Mouse (Mus musculus) erythroid progenitor cell, adult 5-6 weeks (primary cell): ENCODE data around the gene Lsm6. TPM values are rescaled to one million over a fixed set of nuclear protein-coding genes. Genes with fewer than 3 reads are reported as not detected.

ENCODE experiments used
- ATAC-seq: replicated peaks from 2 replicates; pipeline ENCODE4 v1.8.0; 2016; ENCODE audit warnings: moderate number of reproducible peaks, mild to moderate bottlenecking, moderate TSS enrichment, inconsistent platforms; ENCODE audit not compliant: poor library complexity, low FRiP score, severe bottlenecking
- total RNA-seq, 2 experiments: library from RNA; stranded (forward) in 1 of 2; stranded (reverse) in 1 of 2; fragments of 150-400 nt in 1 of 2; fragments of 186-747, 209-891 nt in 1 of 2; gene quantifications; 2 replicates each; pipeline versions ENCODE4 v1.2.3 to v1.2.4; 2015 to 2017; ENCODE audit warnings: low replicate concordance in 2 of 2

The Lsm6 gene
- total RNA-seq, 2 experiments from 2014 or later = 29.4 to 80.5 TPM

DNA sequence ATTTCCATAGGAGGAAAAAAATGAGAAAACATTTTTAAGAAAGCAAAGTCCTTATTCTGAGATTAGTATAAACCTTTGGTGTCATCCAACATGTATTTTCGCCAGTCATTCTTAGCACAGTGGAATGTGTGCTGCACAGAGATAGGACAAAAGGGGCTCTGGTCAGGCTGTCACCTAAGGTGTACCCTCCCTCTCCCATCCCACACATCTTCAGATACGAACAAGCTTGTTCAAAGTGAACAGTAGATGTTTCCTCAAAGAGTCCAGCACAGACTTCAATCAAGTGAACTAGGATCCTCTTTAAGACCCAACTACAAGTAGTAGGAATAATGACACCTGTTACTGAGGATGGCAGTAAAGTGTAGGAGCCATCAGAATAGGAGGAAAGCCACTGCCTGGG, 12.1 kb downstream of the Lsm6 start:
- ATAC-seq = no peak

DNA sequence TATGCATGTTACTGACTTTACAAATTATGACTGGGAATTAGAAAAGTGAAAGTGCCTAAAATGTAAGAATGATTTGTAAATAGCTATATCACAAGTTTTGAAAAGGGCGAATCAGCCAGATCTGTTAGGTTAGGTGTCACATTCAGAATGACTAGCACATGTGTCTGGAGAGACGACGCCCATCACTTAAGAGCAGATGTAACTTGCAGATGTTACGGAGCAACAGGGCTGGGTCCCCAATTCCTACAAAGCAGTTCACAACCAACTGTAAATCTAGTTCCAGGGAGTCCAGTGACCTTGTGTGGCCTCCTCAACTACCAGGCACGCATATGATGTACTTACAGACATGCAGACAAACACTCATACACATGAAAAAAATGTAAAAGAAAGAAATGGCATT, 12.5 kb downstream of the Lsm6 start:
- ATAC-seq = no peak

DNA sequence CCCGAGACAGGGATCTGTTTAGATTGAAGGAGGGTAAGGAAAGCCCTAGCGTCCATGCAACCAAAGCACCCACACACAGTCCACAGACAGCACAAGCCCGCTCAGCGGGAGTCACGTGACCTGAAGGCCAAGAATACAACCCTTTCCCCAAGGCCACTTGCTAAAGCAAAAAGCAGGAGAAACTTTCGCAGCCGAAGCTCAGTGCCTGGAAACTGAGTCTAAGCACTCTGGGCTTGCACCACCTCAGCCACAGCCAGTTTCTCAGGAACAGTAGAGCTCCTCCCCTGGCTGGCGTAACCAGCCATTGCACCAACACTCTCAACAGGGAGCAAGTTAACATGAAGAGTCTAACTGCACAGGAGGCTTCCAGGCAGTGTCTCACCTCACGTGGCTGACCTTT, 13.7 kb downstream of the Lsm6 start:
- ATAC-seq = no peak

DNA sequence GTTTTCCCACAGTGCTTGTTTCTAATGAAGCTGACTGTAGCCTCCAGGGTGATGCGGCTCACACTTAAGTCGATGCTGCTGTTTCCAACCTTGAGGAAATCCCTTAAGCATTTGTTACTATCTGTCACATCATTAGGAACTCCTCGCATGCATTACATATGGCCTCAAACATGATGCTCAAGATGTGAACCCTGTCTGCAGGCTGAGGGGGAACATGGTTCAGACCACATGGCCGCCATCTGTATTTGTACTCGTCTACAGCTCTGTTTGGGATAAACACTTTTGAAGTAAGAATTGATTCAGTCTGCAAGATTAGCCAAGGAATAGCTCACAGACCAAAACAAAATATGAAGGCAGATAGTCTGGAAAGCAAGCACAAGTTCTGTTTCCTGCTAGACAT, 14.9 kb downstream of the Lsm6 start:
- ATAC-seq = no peak

DNA sequence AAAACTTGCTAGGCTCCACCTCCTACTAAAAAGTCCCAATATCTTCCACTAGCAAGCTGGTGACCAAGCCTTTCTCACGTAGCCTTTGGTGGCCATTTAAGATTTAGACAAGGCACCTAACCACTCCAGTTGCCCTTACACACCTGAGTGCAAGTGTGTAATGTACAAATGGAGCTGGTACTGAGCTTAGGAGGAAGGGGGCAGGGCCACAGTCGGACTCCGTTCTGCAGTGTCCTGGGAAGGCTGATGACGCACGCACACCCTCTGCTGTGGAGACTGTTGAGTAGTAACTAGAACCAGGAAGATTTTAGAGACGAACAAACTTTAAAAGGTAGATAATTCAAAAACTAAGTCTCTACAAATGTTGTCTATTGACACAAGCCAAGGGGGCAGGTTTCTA, 19.7 kb downstream of the Lsm6 start:
- no peak for ATAC-seq

DNA sequence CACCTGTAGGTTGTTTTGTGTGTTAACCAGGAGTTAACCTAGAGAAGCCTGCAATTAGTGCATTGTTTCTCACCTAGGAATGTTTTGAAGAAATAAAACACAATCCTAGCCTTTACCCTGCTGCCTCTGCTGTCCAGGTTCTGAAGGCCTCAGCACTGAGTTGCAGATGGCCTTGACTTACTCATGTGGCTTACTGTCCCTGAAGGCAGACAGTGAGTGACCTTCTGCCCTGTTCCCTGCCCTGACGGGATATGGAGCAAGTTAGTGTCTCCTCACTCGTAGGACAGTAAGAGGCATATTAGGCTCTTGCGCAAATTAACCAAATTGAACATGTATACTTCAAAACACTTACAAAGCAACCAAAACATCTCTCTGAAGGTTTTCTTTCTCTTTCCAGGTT, 22.3 kb downstream of the Lsm6 start:
- ATAC-seq = no peak

DNA sequence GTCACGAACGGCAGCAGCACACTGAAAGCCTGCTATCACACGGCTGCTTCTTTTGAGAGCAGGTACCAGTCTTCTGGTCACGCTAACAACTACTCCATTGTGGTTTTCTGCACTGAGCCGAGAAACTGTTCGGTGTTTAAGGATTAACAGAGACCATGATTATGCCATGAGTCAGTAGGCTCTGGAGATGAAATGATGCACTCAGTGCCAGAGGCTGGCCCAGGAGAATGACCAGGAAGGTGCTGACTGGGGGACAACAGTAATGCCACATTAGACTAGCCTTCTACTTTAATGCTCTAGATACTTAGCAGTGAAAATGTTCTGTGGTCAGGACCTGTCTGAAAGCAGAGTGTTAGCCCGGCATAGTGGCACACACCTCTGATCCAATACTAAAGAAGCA, 23.0 kb downstream of the Lsm6 start:
- no peak for ATAC-seq

DNA sequence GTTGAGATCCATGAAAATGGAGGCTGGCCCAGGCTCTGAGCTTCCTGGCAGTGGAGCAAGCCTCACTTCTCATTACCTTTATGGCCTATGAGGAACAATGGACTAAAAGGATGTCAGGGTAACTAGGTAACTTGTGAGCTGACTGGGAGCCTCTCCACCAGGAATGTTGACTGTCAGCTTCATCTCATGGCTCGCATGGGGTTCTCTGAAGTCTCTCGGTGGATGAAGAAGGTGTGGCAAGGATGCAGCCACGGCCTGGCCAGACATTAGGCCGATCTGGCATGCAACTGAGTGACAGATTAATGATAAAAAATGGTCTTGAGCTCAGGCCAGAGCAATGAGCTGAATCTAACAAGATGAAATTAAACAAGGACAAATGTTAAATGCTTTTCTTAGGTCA, 27.7 kb downstream of the Lsm6 start:
- ATAC-seq = no peak

DNA sequence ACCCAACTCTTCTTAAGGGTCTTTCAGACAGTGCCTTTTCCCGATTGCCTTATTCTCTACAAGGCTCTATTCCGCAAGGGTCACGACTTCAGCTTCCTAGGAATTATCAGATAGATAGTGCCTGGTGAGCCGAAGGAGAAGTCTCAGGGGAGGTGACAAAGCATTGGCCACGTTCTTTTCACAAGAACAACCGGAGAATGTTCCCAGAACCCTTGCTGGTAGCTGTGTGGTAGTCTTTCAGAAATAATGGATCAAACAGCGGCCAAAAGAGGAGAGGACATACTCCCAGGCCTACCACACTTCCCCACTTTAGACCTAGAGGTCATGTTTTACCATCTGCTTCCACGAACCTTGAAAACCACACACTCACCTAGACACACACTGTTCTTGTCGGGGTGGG, 44.1 kb downstream of the Lsm6 start:
- ATAC-seq = no peak

DNA sequence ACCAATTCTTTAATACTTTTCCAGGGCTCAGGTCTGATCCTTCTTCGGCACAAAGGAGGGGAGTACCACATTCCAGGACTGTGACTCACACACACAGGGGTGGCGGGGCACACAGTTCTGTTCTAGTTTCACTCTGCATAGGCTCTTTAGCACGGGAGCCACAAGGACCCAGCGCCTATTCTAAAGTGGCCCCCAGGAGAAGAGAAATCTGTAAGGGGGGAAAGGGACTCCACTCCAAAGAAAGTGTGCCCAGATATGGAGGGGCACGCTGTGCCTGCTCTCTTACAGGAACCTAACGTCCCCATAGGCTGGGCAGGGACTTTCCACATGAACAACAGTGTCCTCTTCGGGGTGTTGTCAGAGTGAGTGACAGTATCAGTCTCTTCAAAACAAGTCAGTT, 49.7 kb downstream of the Lsm6 start:
- no peak for ATAC-seq

DNA sequence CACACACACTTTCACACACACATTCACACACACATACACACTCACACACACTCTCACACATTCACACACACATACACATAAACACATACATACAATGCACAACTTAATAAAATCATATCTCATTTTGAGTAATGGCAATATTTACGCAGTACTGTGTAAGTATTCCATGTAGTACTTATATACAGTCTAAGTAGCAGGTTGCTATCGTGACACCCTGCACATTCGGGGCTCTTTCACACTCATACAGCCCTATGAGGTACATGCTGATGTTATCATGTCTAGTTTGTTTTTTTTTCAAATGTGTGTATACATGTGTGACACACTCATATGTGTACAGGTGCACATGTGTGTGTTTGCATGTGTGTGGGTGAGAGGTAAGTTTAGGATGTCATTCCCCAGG, 50.4 kb downstream of the Lsm6 start:
- no peak for ATAC-seq

DNA sequence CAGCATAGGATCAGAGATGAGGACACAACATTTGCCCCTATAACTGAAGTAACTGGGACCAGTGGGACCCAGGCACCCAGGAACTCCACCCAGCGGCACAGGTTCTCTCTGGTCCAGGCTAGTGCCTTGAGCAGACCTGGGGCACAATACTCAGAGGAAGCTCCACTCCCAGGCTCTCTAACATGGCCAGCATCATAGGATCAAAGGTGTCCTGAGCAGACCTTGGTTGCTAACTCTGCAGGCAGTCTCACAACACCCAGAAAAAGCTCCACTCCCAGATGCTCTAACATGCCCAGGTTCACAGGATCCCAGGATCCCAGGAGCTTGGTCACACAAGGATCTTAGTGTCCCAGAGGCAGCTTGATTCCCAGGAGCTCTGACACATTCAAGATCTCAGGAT, 55.4 kb downstream of the Lsm6 start:
- no peak for ATAC-seq

DNA sequence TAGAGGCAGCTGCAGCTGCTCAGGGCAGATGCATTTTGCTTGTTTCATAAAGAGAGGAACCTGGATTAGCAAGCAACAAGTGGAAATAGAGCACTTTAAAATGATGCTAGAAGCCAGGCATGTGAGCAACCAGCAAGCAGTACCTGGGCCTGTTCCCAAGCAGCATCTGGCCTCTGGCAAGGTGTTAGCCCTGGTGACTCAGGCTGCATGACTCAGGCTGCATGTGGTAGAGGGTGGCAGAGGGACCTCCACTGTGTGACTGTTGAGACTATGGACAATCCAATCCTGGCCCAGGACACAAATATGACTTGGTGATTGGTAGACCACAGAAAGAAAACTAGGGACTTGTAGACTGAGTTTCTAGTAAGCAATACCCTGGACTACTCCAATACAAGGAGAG, 56.0 kb downstream of the Lsm6 start:
- ATAC-seq = no peak

DNA sequence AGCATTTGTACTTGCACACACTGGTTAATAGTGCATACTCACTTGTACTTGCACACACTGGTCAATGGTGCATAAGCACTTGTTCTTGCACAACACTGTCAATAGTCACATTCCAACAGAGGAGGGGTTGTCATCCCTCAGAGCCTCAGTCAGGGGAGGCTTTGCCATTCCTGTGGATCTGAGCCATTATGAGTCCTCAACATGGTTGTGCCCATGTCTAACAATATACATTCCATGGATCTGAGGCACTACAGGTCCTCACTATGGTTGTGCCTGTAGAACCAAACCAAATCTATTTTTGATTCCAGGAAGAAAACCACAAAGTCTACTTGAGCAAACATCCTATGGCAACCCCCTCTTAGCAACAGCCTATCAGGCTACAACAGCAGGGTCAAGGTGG, 61.8 kb downstream of the Lsm6 start:
- ATAC-seq = no peak

DNA sequence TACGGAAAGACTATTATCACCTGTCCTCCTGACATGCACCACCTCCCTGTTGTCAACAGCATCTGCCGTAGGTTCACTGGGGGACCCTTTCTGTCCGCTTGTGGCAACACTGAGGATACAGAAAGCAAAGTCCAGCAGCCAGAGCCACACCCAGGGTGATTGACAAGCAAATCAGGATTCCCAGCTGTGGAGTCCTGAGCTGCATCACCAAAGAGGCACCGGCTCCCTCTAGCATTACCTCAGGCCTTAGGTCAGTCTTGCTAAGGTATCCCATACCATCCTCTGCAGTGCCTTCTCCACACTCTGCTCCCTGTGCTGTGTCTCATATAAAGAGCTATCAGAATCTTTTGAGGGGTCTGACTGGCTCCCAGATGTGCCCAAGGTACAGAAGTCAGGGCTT, 66.0 kb downstream of the Lsm6 start:
- ATAC-seq = no peak

Other genes with a start within 250 kb of the Lsm6 start
- gene Zfp827, start 207.3 kb upstream of the Lsm6 start, total RNA-seq (2015; ENCODE audit: low replicate concordance) = 0.72 TPM in 1 of 2 replicates, not detected in the other
- gene Zfp827, start 207.3 kb upstream of the Lsm6 start, total RNA-seq (2017; ENCODE audit: low replicate concordance) = 0.90 TPM in 1 of 2 replicates, not detected in the other